Mouse (Mus musculus): ENCODE measurements around the gene Aim2. TPM values are rescaled to one million over a fixed set of nuclear protein-coding genes. Genes with fewer than 3 reads are reported as not detected.

The Aim2 gene
- polyA plus RNA-seq, 2 experiments = 3.3 to 4.4 TPM

DNA sequence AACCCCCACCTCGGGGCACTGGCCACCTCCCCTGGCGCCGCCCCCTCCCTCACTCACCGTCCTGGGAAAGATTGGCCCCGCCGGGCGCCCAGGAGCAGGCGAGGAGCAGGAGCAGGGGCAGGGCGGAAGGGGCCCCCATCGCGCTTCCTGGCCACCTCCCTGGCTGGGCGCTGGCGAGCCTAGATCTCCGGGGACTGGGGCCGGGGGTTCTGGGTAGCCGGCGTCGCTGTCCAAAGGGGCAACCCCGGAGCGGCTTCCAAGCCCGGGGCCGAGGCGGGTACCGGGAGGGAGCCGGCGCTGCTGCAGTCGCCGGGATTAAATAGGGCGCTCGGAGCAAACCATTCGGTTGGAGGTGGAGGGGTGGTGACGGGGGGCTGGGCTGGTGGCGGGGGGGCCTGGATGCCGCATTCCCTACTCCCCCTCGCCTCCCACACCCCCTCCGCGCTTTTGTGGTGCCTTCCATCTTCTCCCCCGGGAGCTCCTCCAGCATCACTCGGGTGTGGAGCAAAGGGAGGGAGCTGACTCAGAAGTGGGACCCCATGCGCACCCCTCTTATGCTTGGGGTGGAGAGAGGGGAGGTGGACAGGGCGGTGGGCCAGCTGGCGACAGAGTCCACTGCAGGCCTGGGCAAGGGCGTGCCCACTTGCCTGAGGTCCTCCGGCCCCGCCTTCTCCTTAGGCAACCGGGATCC is 16.8 kb downstream of the Aim2 start, which contains the start of gene Cadm3:
Cadm3 (minus strand) TSS at position 340 of the 691 bp plus-strand sequence.
- H3K36me3 ChIP-seq (replicated peaks; ENCODE audit: control insufficient read depth, insufficient read depth, low read depth) = no peaks in the 10 kb centered on the region
- peaks cover 0 to 6% of the 10 kb centered on the region in 2 experiments; a peak in 2 of 4 replicates for H3K4me1 ChIP-seq (replicated peaks; ENCODE audit: control insufficient read depth in 2 of 2, insufficient read depth in 2 of 2, low read length in 1 of 2)
- H3K9ac ChIP-seq (replicated peaks) = no peak within 1 kb of the TSS
- H3K4me3 ChIP-seq (ENCODE audit: insufficient read depth in 1 of 2, low read depth in 2 of 2, low read length in 2 of 2) = peak within 1 kb of the TSS; percentile 26 to 28; a peak in 3 of 4 replicates
- ATAC-seq (ENCODE audit: insufficient read depth) = peak; percentile 17; the same call in 1 of the 2 replicates
- WGBS (ENCODE audit: insufficient replicate concordance) = 3% methylated on average over 45 of the region's 46 CpGs
- H3K4me2 ChIP-seq (ENCODE audit: low read depth) = peak within 1 kb of the TSS; percentile 29; the same call in 1 of the 2 replicates
- peaks cover 43% of the 10 kb centered on the region for H3K27me3 ChIP-seq (ENCODE audit: control insufficient read depth, insufficient read depth, low read length)
- no peaks in the 10 kb centered on the region for H3K9me3 ChIP-seq (ENCODE audit: control insufficient read depth, low read length)
- no peak for DNase-seq (ENCODE audit: low read depth in 3 of 3, low spot score in 3 of 3)
- no peak within 1 kb of the TSS for H3K27ac ChIP-seq
- TF ChIP-seq EP300 (IDR thresholded peaks at IDR 0.05; ENCODE audit: low read depth) (no peak), CTCF (IDR thresholded peaks at IDR 0.05; ENCODE audit: low read depth) (no peak)

- H3K9ac ChIP-seq (replicated peaks) = no peak overlapping the region
- WGBS (ENCODE audit: insufficient replicate concordance) = 55% methylated on average over 2 of the region's 2 CpGs
- DNase-seq (ENCODE audit: low read depth in 3 of 3, low spot score in 3 of 3) (no peak), ATAC-seq (ENCODE audit: insufficient read depth) (no peak)
- no peak overlapping the region for H3K4me2 ChIP-seq (ENCODE audit: low read depth)
- no peak overlapping the region for H3K4me3 ChIP-seq (ENCODE audit: insufficient read depth in 1 of 2, low read depth in 2 of 2, low read length in 2 of 2)
- no peaks in the 10 kb centered on the region for H3K9me3 ChIP-seq (ENCODE audit: control insufficient read depth, low read length)
- no peak for TF ChIP-seq CTCF (IDR thresholded peaks at IDR 0.05; ENCODE audit: low read depth)
- TF ChIP-seq EP300 (IDR thresholded peaks at IDR 0.05; ENCODE audit: low read depth) = no peak
- H3K27ac ChIP-seq = no peak overlapping the region
- H3K36me3 ChIP-seq (replicated peaks; ENCODE audit: control insufficient read depth, insufficient read depth, low read depth) = no peaks in the 10 kb centered on the region
- peaks cover 43% of the 10 kb centered on the region for H3K27me3 ChIP-seq (ENCODE audit: control insufficient read depth, insufficient read depth, low read length)
- H3K4me1 ChIP-seq (replicated peaks; ENCODE audit: control insufficient read depth in 2 of 2, insufficient read depth in 2 of 2, low read length in 1 of 2) = peaks cover 0 to 6% of the 10 kb centered on the region in 2 experiments; a peak in 2 of 4 replicates
These were observed 18.9 kb downstream of the Aim2 start for GRCm38 (mm10) chr1:173369611-173370010.

- no peak overlapping the region for H3K4me2 ChIP-seq (ENCODE audit: low read depth)
- DNase-seq (ENCODE audit: low read depth in 3 of 3, low spot score in 3 of 3) (no peak), ATAC-seq (ENCODE audit: insufficient read depth) (no peak)
- H3K9me3 ChIP-seq (ENCODE audit: control insufficient read depth, low read length) = no peaks in the 10 kb centered on the region
- H3K27ac ChIP-seq = no peak overlapping the region
- H3K9ac ChIP-seq (replicated peaks) = no peak overlapping the region
- 62% methylated on average over 6 of the region's 6 CpGs for WGBS (ENCODE audit: insufficient replicate concordance)
- H3K4me1 ChIP-seq (replicated peaks; ENCODE audit: control insufficient read depth in 2 of 2, insufficient read depth in 2 of 2, low read length in 1 of 2) = peaks cover 0 to 5% of the 10 kb centered on the region in 2 experiments; a peak in 2 of 4 replicates
- no peaks in the 10 kb centered on the region for H3K36me3 ChIP-seq (replicated peaks; ENCODE audit: control insufficient read depth, insufficient read depth, low read depth)
- peaks cover 36% of the 10 kb centered on the region for H3K27me3 ChIP-seq (ENCODE audit: control insufficient read depth, insufficient read depth, low read length)
- TF ChIP-seq EP300 (IDR thresholded peaks at IDR 0.05; ENCODE audit: low read depth) = no peak
- TF ChIP-seq CTCF (IDR thresholded peaks at IDR 0.05; ENCODE audit: low read depth) = no peak
- H3K4me3 ChIP-seq (ENCODE audit: insufficient read depth in 1 of 2, low read depth in 2 of 2, low read length in 2 of 2) = no peak overlapping the region
These were observed 19.8 kb downstream of the Aim2 start for GRCm38 (mm10) chr1:173370456-173370855.

DNA sequence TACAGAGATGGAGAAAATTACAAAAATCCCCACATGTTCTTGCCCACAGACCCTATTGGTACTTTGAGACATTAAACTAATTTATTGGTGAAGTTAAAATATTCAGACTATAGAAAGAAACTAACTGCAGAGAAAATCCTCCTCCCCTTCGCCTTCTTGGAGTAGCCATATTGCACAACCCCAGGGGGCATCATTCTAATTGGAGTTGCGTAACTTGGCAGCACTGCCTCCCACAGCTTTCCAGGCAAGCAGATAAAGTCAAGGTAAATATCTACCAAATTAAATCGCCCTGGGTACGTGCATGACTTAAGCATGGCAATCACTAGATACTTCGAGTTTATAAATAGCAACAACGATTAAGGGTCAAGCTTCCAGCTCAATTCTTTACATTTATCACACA is 20.9 kb downstream of the Aim2 start:
- no peak overlapping the region for H3K9ac ChIP-seq (replicated peaks)

DNA sequence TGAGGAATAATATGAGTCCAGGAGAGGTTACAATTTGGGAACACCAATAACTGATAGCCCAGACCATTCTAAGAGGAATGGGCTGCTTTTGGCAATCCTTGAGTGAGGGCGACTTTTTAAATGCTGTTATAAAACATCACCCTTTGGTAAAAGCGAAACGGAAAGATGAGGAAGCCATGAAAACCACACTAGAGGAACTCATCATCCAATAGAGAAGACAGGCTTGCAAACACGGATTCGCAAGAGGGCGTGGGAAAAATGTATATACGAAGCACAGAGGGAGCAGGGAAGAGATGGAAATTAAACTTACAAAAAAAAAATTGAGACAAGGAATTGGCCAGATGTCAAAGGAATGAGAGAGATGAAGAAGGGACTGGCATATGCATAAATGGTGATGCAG is 23.3 kb downstream of the Aim2 start:
- ATAC-seq (ENCODE audit: insufficient read depth) (no peak), DNase-seq (ENCODE audit: low read depth in 3 of 3, low spot score in 3 of 3) (no peak)
- WGBS (ENCODE audit: insufficient replicate concordance) = 59% methylated on average over 7 of the region's 7 CpGs
- Histone ChIP-seq H3K4me3 (ENCODE audit: insufficient read depth in 1 of 2, low read depth in 2 of 2, low read length in 2 of 2) (no peak overlapping the region), H3K36me3 (replicated peaks; ENCODE audit: control insufficient read depth, insufficient read depth, low read depth) (no peaks in the 10 kb centered on the region), H3K9ac (replicated peaks) (no peak overlapping the region), H3K27me3 (ENCODE audit: control insufficient read depth, insufficient read depth, low read length) (peaks cover 2% of the 10 kb centered on the region; the same call in 1 of the 2 replicates), H3K27ac (no peak overlapping the region), H3K4me2 (ENCODE audit: low read depth) (no peak overlapping the region), H3K9me3 (ENCODE audit: control insufficient read depth, low read length) (no peaks in the 10 kb centered on the region), H3K4me1 (replicated peaks; ENCODE audit: control insufficient read depth in 2 of 2, insufficient read depth in 2 of 2, low read length in 1 of 2) (no peaks in the 10 kb centered on the region)
- TF ChIP-seq CTCF (IDR thresholded peaks at IDR 0.05; ENCODE audit: low read depth) = no peak

More for the DNA sequence above, 20.9 kb downstream of the Aim2 start:
- 68% methylated on average over 6 of the region's 6 CpGs for WGBS (ENCODE audit: insufficient replicate concordance)
- H3K36me3 ChIP-seq (replicated peaks; ENCODE audit: control insufficient read depth, insufficient read depth, low read depth) = no peaks in the 10 kb centered on the region
- ATAC-seq (ENCODE audit: insufficient read depth) (no peak), DNase-seq (ENCODE audit: low read depth in 3 of 3, low spot score in 3 of 3) (no peak)
- no peak overlapping the region for H3K4me3 ChIP-seq (ENCODE audit: insufficient read depth in 1 of 2, low read depth in 2 of 2, low read length in 2 of 2)
- peaks cover 25% of the 10 kb centered on the region for H3K27me3 ChIP-seq (ENCODE audit: control insufficient read depth, insufficient read depth, low read length)
- H3K9me3 ChIP-seq (ENCODE audit: control insufficient read depth, low read length) = no peaks in the 10 kb centered on the region
- H3K4me2 ChIP-seq (ENCODE audit: low read depth) = no peak overlapping the region
- H3K27ac ChIP-seq = no peak overlapping the region
- no peaks in the 10 kb centered on the region for H3K4me1 ChIP-seq (replicated peaks; ENCODE audit: control insufficient read depth in 2 of 2, insufficient read depth in 2 of 2, low read length in 1 of 2)
- TF ChIP-seq EP300 (IDR thresholded peaks at IDR 0.05; ENCODE audit: low read depth) (no peak), CTCF (IDR thresholded peaks at IDR 0.05; ENCODE audit: low read depth) (no peak)
